Mouse (Mus musculus): ENCODE measurements around the gene Gatad2a.
A peak's percentile ranks its signal among the peaks of the same experiment; 100 is the strongest.

The Gatad2a gene

GRCm38 (mm10) chr8:69897857-69898256, 98.3 kb downstream of the Gatad2a start:
- no peak for DNase-seq

DNA sequence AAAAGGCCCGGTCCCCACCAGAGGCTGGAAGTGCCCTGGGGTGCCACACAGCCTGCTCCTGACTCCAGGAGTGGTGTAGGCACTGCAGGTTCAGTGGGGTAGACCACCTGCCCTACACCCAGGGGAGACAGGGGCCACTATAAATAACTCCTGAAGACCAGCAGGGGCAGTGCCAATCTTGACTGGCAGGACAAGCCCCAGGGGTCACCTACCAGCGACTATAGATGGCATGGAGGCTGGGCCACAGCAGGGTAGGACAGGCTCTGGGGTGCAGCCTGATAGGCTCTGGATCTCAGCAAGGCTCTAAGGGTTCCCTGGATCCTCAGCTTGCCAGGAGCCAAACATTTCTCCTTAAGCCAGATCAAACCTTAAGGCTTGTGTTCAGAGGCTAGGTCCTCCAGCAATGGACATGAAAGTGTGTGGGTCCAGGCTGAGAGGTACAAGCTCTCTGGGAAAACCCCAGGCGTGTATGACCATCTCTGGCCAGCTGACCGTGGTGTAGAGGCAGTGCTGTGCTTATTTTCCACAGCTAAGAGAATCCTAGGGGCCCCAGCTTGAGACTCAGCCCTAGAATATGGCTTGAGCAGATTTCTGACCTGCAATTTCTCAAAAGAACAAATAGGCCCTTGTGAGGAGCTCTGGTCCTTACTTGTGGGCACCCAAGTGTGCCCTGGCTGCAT, 100.3 kb downstream of the Gatad2a start:
- DNase-seq, result no peak

GRCm38 (mm10) chr8:69894836-69895332, 101.3 kb downstream of the Gatad2a start:
- DNase-seq, result no peak

GRCm38 (mm10) chr8:69893863-69894262, 102.3 kb downstream of the Gatad2a start:
- DNase-seq, result peak; percentile 82

DNA sequence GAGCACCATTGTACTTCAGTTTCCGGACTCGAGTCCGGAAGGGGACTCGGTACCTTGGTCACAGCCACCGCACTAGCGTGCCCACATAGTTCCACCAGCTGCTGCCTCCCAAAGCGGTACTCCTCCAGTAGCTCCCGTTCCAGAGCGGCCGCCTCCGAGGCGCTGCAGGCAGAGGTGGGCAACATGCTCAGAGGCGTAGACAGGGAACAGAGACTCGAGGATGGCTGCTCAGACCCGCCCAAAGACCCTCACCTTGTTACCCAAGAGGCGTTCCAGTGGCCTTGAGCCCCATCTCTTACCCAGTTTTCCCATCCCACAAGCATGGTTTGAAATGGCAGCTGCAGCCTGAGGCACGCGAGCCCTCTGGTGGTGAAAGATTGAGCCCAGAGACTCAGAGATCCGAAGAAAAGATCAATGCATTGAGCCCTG, 105.4 kb downstream of the Gatad2a start:
- DNase-seq, result peak; percentile 65

DNA sequence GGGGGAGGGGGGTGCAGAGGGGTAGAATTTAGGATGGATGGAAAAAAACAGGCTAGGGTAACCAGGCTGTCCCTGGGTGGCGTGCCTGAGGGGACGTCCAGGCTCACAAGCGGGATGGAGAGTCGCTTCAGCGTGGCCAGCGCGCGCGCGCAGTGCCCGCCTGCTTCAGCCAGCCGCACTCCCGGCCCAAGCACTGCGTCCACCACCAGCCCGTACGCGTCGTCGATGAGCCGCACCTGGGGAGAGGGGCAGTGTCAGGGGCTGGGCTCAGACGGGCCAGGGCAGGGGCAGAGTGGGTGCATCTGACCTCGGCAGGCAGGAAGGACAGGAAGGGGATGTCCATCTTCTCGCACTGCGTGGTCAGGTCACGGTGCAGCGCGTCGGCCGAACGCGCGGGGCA, 107.3 kb downstream of the Gatad2a start:
- no peak for DNase-seq

DNA sequence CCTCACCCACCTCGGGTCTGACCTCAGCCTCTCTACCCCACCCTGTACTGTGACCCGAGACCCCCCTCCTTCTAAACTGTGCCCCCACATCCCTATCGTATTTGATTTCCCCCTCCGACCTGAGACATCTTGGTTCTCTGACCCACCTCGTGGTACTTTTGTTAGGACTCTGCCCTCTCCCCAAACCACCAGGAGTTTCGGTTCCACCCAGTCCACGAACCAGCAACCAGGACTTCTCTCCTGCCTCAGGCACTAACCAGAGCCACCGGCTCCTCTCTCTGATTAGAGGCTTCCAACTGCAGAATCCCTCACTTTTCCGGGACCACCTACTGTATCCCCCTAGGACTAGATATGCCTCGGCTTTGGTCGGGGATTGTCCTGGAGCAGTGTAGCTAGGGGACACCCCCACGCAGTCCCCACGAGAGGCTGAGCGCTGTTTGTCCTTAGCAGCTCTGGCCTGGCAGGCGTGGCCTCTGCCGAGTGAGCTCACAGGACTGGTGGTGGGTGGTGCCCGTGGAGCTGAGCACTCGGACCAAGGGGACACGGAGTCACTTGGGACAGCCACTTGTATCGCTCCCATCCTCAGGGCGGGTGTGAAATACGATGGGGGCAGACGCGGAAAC, 107.8 kb downstream of the Gatad2a start:
- DNase-seq, result peak; percentile 42

DNA sequence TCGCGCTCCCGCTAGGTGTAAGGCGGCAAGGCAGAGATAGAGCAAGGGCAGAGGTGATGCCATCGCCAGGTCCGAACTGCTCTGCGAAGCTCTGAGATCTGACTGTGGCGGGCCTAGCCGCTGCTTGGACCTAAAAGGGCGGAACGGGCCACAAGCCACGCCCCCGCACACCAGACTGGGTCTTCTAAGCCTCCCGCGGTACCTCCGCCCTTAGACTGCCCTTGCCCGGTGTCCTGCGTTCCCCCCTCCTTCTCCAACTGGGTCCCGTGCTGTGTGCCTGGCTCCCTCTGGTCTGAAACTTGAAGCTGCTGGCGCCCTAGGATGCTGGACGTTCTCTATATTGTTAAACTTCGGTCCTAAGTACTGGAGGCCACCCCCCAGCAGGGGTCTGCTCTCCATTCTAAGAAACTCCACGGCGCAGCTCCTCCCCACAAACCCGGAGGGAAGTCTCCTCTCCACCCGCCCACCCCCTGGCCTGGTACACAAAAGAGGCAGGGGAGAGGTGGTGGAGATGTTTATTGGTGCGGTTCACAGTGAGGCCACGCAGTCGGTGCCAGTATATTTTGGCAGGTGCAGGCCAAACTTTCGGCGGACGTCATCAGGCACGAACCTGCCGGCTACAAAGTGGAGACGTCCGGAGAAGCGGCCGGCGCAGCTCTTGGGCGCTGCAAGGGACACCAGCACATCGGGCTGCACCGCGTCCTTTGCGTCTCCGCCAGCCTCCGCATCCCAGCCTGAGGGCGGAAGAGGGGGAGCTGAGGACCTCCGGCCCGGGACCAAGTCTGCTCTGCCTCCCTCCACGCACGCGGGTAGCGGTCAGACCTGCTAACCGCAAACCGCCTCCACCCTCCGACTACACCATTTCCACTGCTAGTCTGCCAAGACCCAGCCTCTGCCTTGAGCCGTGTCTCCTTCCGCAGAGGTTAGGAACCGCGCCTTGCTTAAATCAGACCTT, 108.6 kb downstream of the Gatad2a start, which contains the start of gene Cilp2:
Cilp2 (minus strand) TSS at position 399 of the 955 bp plus-strand sequence.
- peak; percentile 45 for DNase-seq

- no peak for DNase-seq
Observed at GRCm38 (mm10) chr8:69884141-69884540, 112.0 kb downstream of the Gatad2a start.

DNA sequence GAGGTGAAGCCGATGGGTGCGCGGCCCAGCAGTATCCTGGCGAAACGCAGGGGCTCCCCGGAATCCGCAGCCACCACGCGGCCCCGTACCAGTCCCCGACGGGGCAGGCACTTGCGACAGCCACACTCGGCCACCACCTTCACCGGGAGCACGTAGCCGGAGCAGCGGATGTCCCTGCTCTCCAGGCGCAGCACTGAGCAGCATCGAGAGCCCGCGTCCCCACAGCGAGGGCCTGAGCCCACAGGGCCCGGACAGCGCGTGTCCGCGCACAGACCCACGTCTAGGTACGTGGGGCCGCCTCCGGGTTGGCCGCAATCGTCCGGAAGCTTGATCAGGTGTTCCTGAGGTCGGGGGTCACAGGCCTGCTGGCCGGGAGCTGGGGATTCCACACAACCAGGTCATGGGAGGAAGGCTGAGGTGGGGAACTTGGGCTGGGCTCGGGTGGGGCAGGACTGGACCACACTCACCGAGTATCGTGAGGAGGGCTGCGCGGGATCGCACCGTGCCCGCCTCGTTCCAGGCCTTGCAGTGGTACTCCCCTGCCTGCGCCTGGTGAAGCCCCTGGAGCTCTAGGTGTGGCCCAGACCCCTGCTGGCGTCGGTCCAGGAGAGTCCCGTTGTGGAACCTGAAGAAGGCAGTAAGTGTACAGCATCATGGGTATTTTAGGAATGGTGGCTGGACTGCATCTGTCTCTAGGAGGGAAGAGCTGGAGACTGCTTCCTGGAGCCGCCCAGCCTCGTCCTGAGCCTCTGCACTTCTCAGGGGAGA, 113.2 kb downstream of the Gatad2a start:
- no peak for DNase-seq

DNA sequence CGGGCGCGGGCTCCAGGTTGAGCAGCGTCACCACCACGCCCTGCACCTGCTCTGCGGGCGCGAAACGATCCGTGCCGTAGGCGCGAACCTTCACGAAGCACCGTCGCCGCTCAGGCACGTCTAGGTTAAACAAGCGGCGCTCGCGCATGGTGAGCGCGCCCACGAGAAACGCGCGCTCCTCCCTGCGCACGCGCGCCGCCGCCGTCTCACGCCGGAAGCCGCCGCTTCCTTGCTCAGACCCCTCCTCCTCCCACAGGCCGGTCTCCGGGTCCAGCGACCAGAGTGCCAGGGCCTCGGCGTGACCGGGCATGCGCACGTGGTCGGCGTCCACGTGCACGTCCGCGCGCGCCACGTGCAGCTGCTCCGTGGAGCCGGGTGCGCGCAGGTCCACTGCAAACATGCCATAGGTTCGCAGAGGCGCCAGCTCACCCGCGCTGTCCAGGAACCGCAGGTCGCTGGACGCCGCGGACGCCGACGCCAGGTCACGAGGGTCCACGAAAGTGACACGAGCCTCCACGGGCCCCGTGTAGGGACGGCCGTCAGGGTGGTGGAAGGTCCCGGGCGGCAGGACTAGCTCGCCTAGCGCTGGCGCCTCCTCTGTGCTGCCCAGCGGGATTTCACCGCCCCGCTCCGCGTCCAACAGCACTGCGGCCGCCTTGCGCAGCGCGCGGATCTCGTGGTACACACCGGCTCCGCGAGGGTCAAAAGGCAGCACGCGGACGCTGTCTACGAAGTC, 114.0 kb downstream of the Gatad2a start:
- DNase-seq, result peak; percentile 83

DNA sequence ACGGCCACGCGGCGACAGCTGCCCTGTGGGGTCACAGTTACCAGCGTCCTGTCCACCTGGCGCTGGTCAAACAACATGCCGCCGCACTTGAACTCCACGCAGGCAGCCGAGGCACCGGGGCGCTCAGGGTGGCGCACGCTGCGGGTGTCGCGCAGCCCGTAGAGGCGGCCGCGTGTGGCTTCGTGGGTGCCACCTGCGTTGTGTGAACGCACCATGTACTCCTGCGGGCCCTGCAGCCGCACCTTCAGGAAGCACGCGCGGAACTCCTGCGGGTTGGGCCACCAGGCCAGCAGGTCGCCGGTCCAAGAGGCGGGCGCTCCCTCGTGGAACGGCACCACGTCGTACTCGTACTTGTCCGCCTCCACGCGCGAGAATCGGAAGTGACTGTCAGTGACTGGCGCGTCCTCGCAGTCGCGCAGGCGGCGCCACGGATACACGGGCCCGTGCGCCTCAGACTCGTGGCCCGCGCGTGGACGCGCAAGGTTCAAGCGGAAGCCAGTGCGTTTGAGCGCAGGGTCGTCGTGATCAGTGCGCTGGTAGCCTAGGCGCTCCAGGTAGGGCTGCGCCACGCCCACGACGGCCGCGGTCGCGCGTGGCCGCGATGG, 114.8 kb downstream of the Gatad2a start:
- DNase-seq, result no peak

GRCm38 (mm10) chr8:69880841-69881240, 115.3 kb downstream of the Gatad2a start:
- no peak for DNase-seq

GRCm38 (mm10) chr8:69879678-69880077, 116.5 kb downstream of the Gatad2a start:
- no peak for DNase-seq

DNA sequence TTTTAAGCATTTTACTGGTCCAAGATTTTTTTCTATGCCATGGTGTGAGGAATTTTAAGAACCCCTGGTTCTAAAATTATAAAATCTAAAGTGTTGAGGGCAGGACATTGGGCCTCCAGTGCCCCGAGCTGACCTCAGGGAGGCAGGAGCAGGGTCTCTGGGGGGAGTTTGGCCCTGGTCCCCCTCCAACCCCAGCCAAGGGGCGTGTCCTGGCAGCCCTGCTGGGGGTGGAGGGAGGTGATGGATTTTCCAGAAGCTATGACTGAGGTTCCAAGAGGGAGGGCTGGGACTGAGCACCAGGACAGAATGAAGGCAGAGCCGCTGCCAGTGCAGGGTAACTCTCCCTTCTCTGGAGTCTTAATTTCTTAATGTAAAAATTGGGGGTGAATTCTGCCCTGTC, 118.2 kb downstream of the Gatad2a start:
- no peak for DNase-seq

- no peak for DNase-seq
Observed at GRCm38 (mm10) chr8:69877396-69877795, 118.8 kb downstream of the Gatad2a start.

DNA sequence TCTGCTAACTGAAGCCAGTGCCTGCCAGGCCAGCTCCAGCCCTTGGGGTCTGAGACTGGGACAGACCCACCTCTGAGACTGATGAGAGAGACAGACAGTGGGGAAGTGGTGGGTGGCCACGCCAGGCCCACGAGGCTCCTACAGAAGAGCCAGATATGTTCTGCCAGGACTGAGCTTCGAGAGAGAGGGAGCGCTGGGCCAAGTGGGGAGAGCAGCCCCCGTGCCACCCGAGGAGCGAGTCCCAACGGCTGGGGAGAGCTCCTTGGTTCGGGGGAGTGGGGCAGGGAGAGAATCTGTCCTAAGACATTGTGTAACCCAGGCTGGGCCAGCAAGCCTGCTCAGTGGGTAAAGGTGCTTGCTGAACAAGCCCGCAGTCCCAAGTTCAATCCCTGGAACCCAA, 119.2 kb downstream of the Gatad2a start:
- no peak for DNase-seq

DNA sequence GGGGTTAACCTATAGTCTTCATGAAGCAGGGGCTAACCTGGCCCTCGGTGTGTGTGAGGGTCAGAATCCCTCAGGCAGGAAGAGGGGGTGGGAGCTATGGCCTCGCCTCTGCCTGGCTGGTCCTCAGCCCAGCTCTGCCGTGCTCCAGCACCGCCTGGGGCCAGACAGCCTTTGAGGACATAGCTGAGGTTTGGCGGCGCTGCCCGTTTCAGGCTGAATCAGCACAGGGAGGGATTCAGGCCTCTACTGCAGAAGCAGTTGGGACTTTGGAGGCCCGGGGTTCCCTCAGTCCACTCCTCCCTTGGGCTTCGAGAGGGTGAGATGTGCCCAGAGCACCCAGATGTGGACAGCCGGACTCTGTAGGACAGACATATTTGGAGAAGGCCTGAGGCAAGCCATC, 120.1 kb downstream of the Gatad2a start:
- DNase-seq, result no peak

GRCm38 (mm10) chr8:69874654-69875053, 121.5 kb downstream of the Gatad2a start:
- no peak for DNase-seq

GRCm38 (mm10) chr8:69874155-69874554, 122.0 kb downstream of the Gatad2a start:
- DNase-seq, result peak; percentile 80

GRCm38 (mm10) chr8:69870907-69871306, 125.3 kb downstream of the Gatad2a start:
- no peak for DNase-seq

Data from lung, postnatal 10 days (tissue).